Mouse (Mus musculus) naive thymus-derived CD4-positive, alpha-beta T cell, adult 5 months (primary cell): Measurements from ENCODE around the gene Hist1h2ab. TPM values are rescaled to one million over a fixed set of nuclear protein-coding genes. Genes with fewer than 3 reads are reported as not detected.

Experiments
- polyA plus RNA-seq: library from polyadenylated mRNA; unstranded; fragments of 100-300 nt; shearing (Covaris generic); gene quantifications from one replicate; pipeline ENCODE4 v1.2.1, GENCODE M21; 2017

Gene Hist1h2ab
- polyA plus RNA-seq, result 1.9 TPM

DNA sequence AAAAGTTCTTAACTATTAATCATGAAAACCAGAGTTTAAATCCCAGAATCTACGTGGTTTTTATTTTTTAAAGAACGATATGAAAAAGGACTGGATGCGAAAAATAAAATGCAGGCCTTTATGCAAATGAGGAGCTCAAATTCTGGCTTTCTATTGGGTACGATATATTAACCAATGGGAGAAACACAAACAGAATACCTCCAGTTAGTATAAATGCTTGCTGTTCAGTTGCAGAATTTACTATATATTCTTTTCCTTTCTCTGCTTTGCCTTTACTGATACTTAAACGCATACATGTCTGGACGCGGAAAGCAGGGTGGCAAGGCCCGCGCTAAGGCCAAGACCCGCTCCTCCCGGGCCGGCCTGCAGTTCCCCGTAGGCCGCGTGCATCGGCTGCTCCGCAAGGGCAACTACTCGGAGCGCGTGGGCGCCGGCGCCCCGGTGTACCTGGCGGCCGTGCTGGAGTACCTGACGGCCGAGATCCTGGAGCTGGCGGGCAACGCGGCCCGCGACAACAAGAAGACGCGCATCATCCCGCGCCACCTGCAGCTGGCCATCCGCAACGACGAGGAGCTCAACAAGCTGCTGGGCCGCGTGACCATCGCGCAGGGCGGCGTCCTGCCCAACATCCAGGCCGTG lies at the start of gene Hist1h2ab:
Gene Hist1h2ab (plus strand): TSS at position 288 of the 639 bp plus-strand sequence.

DNA sequence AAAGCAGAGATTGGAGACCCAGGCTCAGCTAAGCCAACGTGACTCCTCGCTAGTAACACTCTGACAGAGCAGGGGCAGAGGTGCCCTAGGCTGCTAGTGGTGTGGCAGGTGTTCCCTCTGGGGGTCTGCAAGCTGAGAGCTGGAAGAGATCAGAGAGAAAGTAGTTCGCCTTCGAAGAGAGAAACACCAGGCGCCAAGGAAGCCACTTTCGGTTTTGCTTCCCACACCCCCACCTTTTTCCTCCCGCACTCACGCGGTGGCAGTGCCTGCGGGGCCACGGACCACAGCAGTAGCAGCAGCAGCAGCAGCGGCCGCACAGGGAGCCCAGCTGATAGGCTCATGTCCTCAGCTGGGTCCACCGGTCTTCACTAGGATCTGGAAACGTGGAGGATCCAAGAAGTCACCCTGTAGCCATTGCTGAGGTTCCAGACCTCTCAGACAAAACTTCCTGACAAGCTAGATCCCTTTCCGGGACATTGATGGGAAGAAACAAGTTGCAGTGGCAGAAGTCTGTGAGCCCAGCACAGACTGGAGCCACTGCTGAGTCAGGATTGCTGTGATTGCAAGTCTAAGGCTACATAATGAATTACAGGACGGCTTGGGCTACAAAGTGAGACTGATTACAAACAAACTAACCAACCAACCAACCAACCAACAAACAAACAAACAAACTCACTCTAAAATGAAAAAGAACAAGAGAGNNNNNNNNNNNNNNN lies 40.4 kb upstream of the Hist1h2ab start, which contains the start of gene Hfe:
Gene Hfe (minus strand): TSS at position 481 of the 716 bp plus-strand sequence.

DNA sequence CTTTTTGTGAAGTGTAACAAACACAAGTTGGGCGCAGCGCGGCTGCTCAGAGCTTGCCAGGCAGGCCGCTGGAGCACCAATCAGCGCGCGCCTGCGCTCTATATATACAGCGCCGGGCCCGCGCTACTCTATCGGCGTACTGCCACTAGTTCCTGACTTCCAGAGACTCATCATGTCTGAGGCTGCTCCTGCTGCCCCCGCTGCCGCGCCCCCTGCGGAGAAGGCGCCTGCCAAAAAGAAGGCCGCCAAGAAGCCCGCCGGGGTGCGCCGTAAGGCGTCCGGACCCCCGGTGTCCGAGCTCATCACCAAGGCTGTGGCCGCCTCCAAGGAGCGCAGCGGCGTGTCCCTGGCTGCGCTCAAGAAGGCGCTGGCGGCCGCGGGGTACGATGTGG lies 12.3 kb upstream of the Hist1h2ab start, which contains the start of gene Hist1h1c:
Gene Hist1h1c (plus strand): TSS at position 132 of the 392 bp plus-strand sequence.

DNA sequence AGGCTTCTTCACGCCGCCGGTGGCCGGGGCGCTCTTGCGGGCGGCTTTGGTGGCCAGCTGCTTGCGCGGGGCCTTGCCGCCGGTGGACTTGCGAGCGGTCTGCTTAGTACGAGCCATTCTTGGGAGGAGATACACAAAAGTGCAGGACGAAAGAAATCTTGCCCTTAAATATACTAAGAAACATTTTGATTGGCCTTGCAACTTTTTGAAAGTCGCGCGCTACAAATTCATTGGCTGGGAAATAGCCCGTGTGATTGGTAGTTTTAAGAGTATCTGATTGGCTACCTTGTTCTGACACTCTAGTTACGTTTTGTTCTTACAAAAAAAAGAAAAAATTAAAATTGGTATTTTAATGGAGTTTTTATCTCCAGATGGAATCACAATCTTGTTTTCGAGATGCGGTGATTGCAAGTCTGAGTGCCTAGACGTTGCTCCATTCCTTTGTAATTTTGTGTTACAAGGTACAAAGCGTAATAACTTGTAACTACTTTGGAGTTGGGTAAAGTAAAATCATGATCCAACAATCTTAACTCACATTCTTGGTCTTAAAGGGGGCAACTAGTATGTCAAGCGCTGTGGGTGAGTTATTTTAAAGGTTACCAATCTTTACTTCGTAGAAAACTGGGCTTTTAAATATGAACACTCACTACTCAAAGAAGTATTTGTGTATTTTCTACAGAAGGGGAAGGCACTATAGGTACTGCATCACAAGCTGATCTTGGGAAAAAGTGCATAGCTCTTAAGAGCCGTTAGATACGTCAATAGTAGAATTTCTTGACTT lies 5.4 kb upstream of the Hist1h2ab start, which contains the start of gene Hist1h3c:
Gene Hist1h3c (minus strand): TSS at position 222 of the 781 bp plus-strand sequence.

DNA sequence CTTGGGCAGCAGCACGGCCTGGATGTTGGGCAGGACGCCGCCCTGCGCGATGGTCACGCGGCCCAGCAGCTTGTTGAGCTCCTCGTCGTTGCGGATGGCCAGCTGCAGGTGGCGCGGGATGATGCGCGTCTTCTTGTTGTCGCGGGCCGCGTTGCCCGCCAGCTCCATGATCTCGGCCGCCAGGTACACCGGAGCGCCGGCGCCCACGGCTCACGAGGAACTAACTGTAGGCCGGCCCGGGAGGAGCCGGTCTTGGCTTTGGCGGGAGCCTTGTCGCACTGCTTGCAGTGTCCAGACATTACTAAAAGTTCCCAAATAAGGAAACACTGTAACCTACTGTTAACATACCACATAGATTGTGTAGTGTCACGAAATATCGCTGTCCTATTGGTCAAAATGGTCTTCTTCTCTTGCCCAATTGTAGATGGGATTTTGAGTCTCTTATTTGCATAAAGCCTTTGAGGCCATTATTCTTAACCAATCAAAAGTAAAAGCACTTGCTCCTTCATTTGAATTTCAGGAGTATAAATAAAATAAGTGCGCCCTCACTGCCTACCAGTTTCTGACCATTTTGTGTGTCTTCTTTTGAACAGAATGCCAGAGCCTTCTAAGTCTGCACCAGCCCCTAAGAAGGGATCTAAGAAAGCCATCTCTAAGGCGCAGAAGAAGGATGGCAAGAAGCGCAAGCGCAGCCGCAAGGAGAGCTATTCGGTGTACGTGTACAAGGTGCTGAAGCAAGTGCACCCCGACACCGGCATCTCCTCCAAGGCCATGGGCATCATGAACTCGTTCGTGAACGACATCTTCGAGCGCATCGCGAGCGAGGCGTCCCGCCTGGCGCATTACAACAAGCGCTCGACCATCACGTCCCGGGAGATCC lies 4.5 kb upstream of the Hist1h2ab start, which contains the start of gene Hist1h2bb:
Gene Hist1h2bb (plus strand): TSS at position 534 of the 880 bp plus-strand sequence.

DNA sequence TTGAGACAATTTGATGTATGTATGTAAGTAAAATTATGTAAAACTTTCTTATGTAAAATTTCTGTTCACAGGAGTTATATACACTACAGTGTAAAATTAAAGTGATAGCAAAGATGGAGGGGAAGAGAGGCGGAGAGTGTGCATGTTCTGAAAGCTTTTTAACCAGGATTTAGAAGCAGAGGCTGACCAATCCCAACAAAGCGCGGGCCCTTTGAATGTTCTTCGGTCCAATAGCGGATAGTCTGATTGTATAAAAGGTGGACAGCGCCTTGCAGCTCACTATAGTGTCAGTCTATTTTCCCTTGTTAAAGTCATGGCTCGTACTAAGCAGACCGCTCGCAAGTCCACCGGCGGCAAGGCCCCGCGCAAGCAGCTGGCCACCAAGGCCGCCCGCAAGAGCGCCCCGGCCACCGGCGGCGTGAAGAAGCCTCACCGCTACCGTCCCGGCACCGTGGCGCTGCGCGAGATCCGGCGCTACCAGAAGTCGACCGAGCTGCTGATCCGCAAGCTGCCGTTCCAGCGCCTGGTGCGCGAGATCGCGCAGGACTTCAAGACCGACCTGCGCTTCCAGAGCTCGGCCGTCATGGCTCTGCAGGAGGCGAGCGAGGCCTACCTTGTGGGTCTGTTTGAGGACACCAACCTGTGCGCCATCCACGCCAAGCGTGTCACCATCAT lies 1.3 kb downstream of the Hist1h2ab start, which contains the start of gene Hist1h3b:
Gene Hist1h3b (plus strand): TSS at position 201 of the 675 bp plus-strand sequence.

DNA sequence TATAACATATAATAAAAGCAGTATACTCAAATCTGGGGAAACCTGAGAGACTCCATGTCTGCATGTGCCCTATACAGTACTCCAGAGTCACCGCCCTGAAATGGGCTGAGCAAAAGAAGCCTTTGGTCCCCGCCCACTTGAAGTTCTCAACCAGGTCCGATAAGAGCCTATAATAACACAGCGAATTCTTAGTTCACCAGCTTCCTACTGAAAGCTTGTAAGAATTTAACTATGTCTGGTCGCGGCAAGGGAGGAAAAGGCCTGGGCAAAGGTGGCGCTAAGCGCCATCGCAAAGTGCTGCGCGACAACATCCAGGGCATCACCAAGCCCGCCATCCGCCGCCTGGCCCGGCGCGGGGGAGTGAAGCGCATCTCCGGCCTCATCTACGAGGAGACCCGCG lies 5.9 kb downstream of the Hist1h2ab start, which contains the start of gene Hist1h4b:
Gene Hist1h4b (plus strand): TSS at position 224 of the 400 bp plus-strand sequence.

DNA sequence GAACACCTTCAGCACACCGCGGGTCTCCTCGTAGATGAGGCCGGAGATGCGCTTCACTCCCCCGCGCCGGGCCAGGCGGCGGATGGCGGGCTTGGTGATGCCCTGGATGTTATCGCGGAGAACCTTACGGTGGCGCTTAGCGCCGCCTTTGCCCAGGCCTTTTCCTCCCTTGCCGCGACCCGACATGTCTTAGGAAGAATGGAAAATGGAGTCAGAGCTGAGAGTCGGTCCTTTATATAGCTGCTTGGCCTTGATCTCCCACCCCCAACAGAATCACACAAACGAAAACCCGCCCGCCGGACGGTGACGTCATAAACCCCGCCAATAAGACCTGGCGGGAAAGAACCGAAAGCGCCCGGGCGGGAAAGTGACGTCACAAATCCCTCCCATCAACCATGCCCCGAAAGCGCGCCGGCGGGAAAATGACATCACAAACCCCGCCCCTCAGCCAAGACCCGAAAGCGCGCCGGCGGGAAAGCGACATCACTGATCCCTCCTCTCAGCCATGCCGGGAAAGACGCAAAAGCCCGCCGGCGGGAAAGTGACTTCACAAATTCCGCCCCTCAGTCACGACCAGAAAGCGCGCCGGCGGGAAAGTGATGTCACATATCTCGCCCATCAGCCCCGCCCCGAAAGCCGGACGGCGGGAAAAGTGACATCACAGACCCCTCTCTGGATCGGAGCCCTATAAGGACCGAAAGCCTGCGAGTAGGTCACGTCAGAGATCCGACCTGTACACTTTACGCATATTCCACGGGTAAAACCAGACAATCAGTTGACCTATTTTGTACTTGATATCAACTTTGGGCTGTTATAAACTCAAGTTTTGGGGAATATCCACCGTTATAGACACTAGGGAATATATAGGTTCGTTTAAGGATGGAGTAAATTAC lies 10.3 kb downstream of the Hist1h2ab start, which contains the start of gene Hist1h4a:
Gene Hist1h4a (minus strand): TSS at position 259 of the 893 bp plus-strand sequence.

DNA sequence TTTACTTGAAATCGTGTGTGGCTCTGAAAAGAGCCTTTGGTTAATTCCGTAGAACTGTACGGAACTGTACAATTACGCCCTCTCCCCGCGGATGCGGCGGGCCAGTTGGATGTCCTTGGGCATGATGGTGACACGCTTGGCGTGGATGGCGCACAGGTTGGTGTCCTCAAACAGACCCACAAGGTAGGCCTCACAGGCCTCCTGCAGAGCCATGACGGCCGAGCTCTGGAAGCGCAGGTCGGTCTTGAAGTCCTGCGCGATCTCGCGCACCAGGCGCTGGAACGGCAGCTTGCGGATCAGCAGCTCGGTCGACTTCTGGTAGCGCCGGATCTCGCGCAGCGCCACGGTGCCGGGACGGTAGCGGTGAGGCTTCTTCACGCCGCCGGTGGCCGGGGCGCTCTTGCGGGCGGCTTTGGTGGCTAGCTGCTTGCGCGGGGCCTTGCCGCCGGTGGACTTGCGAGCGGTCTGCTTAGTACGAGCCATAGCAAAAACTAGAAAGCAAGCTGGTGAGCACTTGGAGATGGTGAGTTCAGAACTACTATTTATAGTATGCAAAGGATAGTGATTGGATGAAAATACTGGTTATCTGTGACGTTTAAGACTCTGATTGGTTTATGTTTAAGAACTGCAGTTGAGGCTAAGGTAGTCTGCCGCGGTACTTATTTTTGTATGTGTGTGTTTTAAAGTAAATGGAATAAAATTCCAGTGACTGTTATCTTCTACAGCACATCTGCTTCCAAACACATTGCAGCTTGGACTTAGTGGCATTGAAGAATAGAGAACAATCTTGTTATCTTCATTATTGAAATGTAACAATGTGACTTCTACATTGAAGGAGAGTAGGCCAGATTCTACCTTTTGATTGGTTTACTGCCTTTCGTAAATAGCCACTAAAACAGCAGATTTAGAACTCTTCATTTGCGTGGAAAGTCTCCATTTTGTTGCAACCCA lies 11.2 kb downstream of the Hist1h2ab start, which contains the start of gene Hist1h3a:
Gene Hist1h3a (minus strand): TSS at position 516 of the 951 bp plus-strand sequence.

DNA sequence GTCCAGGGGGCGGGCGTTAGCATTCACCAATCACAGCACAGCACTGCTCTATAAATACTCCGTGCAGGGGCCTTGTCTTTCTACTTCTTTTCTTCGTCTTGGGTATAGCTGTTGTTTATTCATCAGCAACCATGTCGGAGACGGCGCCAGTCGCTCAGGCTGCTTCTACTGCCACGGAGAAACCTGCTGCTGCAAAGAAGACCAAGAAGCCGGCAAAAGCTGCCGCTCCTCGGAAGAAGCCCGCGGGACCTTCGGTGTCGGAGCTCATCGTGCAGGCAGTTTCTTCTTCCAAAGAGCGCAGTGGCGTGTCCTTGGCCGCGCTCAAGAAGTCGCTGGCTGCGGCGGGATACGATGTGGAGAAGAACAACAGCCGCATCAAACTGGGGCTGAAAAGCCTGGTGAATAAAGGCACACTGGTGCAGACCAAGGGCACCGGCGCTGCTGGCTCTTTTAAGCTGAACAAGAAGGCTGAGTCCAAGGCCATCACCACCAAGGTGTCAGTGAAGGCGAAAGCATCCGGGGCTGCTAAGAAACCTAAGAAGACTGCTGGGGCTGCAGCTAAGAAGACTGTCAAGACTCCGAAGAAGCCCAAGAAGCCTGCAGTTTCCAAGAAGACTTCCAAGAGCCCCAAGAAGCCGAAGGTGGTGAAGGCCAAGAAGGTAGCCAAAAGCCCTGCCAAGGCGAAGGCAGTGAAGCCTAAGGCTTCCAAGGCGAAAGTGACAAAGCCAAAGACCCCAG lies 12.8 kb downstream of the Hist1h2ab start, which contains the start of gene Hist1h1a:
Gene Hist1h1a (plus strand): TSS at position 81 of the 738 bp plus-strand sequence.

DNA sequence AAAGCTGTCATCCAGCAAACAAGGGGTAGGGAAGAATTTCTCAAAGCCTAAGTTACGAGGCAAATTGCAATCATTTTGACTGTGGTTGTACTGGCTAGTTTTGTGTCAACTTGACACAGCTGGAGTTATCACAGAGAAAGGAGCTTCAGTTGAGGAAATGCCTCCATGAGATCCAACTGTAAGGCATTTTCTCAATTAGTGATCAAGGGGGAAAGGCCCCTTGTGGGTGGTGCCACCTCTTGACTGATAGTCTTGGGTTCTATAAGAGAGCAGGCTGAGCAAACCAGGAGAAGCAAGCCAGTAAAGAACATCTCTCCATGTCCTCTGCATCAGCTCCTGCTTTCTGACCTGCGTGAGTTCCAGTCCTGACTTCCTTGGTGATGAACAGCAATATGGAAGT lies 18.7 kb downstream of the Hist1h2ab start, which contains the start of gene Trim38:
Gene Trim38 (plus strand): TSS at position 301 of the 400 bp plus-strand sequence.

Other genes starting within 250 kb of the Hist1h2ab start
- gene Hist1h4h, start 220.1 kb upstream of the Hist1h2ab start, polyA plus RNA-seq, result 6.2 TPM
- gene Hist1h2af, start 217.2 kb upstream of the Hist1h2ab start, polyA plus RNA-seq, result not detected
- gene Hist1h3g, start 215.7 kb upstream of the Hist1h2ab start, polyA plus RNA-seq, result not detected
- 0.42 TPM for gene Hist1h2bh, start 207.7 kb upstream of the Hist1h2ab start, polyA plus RNA-seq
- 1.5 TPM for gene Hist1h3f, start 207.1 kb upstream of the Hist1h2ab start, polyA plus RNA-seq
- not detected for gene Hist1h4f, start 199.5 kb upstream of the Hist1h2ab start, polyA plus RNA-seq
- gene Hist1h1d, start 197.9 kb upstream of the Hist1h2ab start, polyA plus RNA-seq, result 0.37 TPM
- 5.2 TPM for gene Hist1h3e, start 188.8 kb upstream of the Hist1h2ab start, polyA plus RNA-seq
- gene Hist1h2ae, start 179.9 kb upstream of the Hist1h2ab start, polyA plus RNA-seq, result 1.9 TPM
- gene Hist1h2bg, start 179.7 kb upstream of the Hist1h2ab start, polyA plus RNA-seq, result 1.2 TPM
- gene Hist1h2bf, start 176.9 kb upstream of the Hist1h2ab start, polyA plus RNA-seq, result not detected
- gene Hist1h2ad, start 176.7 kb upstream of the Hist1h2ab start, polyA plus RNA-seq, result not detected
- gene Hist1h3d, start 175.4 kb upstream of the Hist1h2ab start, polyA plus RNA-seq, result 0.40 TPM
- 19.6 TPM for gene Hist1h4d, start 169.5 kb upstream of the Hist1h2ab start, polyA plus RNA-seq
- gene Hist1h2be, start 130.0 kb upstream of the Hist1h2ab start, polyA plus RNA-seq, result 1.4 TPM
- gene Hist1h1e, start 128.6 kb upstream of the Hist1h2ab start, polyA plus RNA-seq, result 7.9 TPM
- gene Hist1h2ac, start 67.2 kb upstream of the Hist1h2ab start, polyA plus RNA-seq, result 2.4 TPM
- gene Hist1h2bc, start 66.9 kb upstream of the Hist1h2ab start, polyA plus RNA-seq, result 9.8 TPM
- gene Hist1h1t, start 55.3 kb upstream of the Hist1h2ab start, polyA plus RNA-seq, result not detected
- gene Hist1h4c, start 52.7 kb upstream of the Hist1h2ab start, polyA plus RNA-seq, result 9.2 TPM
- gene Hfe, start 40.3 kb upstream of the Hist1h2ab start, polyA plus RNA-seq, result not detected
- gene Hist1h1c, start 12.3 kb upstream of the Hist1h2ab start, polyA plus RNA-seq, result 41.7 TPM
- not detected for gene Hist1h3c, start 5.5 kb upstream of the Hist1h2ab start, polyA plus RNA-seq
- gene Hist1h2bb, start 4.4 kb upstream of the Hist1h2ab start, polyA plus RNA-seq, result not detected
- gene Hist1h3b, start 1.1 kb downstream of the Hist1h2ab start, polyA plus RNA-seq, result not detected
- gene Hist1h4b, start 5.9 kb downstream of the Hist1h2ab start, polyA plus RNA-seq, result 7.2 TPM
- gene Hist1h4a, start 10.1 kb downstream of the Hist1h2ab start, polyA plus RNA-seq, result 1.1 TPM
- gene Hist1h3a, start 11.3 kb downstream of the Hist1h2ab start, polyA plus RNA-seq, result 5.4 TPM
- gene Hist1h1a, start 12.5 kb downstream of the Hist1h2ab start, polyA plus RNA-seq, result not detected
- gene Trim38, start 18.8 kb downstream of the Hist1h2ab start, polyA plus RNA-seq, result not detected
- not detected for gene Slc17a2, start 55.9 kb downstream of the Hist1h2ab start, polyA plus RNA-seq
- gene Slc17a3, start 88.3 kb downstream of the Hist1h2ab start, polyA plus RNA-seq, result not detected
- not detected for gene Slc17a1, start 116.6 kb downstream of the Hist1h2ab start, polyA plus RNA-seq
- not detected for gene Slc17a4, start 163.9 kb downstream of the Hist1h2ab start, polyA plus RNA-seq
- not detected for gene Hist1h2ba, start 183.0 kb downstream of the Hist1h2ab start, polyA plus RNA-seq
- gene Hist1h2aa, start 183.3 kb downstream of the Hist1h2ab start, polyA plus RNA-seq, result not detected
- gene Scgn, start 240.1 kb downstream of the Hist1h2ab start, polyA plus RNA-seq, result not detected